In the genomic region with DNA sequence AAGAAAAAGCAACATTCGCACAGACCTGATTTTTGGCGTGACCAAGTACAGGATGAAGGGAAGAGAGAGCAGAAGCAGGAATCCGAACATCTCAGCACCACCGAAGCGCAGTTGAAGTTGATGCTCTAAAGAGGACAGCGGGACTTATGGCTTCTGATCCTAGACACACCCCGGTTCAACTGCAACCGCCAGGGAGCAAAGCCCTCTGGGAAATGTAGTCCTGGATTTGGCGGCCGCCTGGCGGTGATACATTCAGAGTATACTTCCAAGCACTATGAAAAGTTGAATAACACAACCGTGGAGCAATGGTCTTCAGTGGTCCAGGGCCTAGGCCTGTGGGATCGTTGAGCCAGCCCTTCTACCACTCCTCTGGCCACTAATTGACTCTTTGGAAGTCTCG, we compare ENCODE assay signal across 8 mouse cellular contexts. TPM values are rescaled to one million over a fixed set of nuclear protein-coding genes. Genes with fewer than 3 reads are reported as not detected.
DNase-seq lines count a peak whose midpoint lies in the region; ATAC-seq lines count a peak whose summit lies in the region.

No protein-coding gene starts in this region.

- DNase-seq in R1 (ENCODE audit: low read depth, low spot score): peak; percentile 91
- peak; percentile 69 for DNase-seq in cerebellum, adult 9-11 months
- DNase-seq in frontal cortex, adult 2 months (ENCODE audit: extremely low spot score in 1 of 2, low spot score in 1 of 2): peak; percentile 48 to 85
- DNase-seq in hindbrain, embryonic 11.5 days (ENCODE audit: low spot score): peak; percentile 91
- peak; percentile 56 to 74 for DNase-seq in layer of hippocampus, postnatal 14 days (ENCODE audit: low spot score in 2 of 2)
- DNase-seq in lung, postnatal 36 days: peak; percentile 90
- peak; percentile 90 for DNase-seq in retina, postnatal 1 day
- peak; percentile 86 for DNase-seq in thymus, postnatal 4 days

- H3K9me3 ChIP-seq in hindbrain, embryonic 11.5 days (ENCODE audit: control insufficient read depth, low read length): no peaks in the 10 kb centered on the region

- peak overlapping the region; percentile 62 for H3K4me2 ChIP-seq in hindbrain, embryonic 11.5 days (replicated peaks; ENCODE audit: low read depth, low read length)

- 0 out of 2 replicates have a peak, but pooled peaks cover 4% of the 10 kb centered on the region for H3K4me1 ChIP-seq in hindbrain, embryonic 11.5 days (replicated peaks; ENCODE audit: control insufficient read depth, insufficient read depth, low read length)

- H3K36me3 ChIP-seq in hindbrain, embryonic 11.5 days (ENCODE audit: control insufficient read depth, insufficient read depth, low read length): no peaks in the 10 kb centered on the region

- no peak overlapping the region for H3K27ac ChIP-seq in hindbrain, embryonic 11.5 days (ENCODE audit: low read depth, low read length)

- H3K4me3 ChIP-seq in hindbrain, embryonic 11.5 days (ENCODE audit: low read depth, low read length): peak overlapping the region; percentile 62

- peak; percentile 84 for ATAC-seq in hindbrain, embryonic 11.5 days (ENCODE audit: low FRiP score)

- no peaks in the 10 kb centered on the region for H3K27me3 ChIP-seq in hindbrain, embryonic 11.5 days (ENCODE audit: control insufficient read depth, insufficient read depth, low read length)

- WGBS in hindbrain, embryonic 11.5 days: 6% methylated on average over 14 of the region's 14 CpGs

- H3K9ac ChIP-seq in hindbrain, embryonic 11.5 days (ENCODE audit: low read depth, low read length): peak overlapping the region; percentile 34

RNA-seq across cellular contexts. Expression of a gene that starts 0.4 kb away (rescaled TPM):
- polyA plus RNA-seq in frontal cortex, adult 2 months (2012; rRNA removed): 18.9 and 20.4 TPM in 2 replicates
- 29.6 and 30.0 TPM in 2 replicates for polyA plus RNA-seq in hindbrain, embryonic 11.5 days (2014; fragmentation: Nextera tagmentation; extraction: Ambion mirVana)
- total RNA-seq in layer of hippocampus, postnatal 14 days (2021): 10 to 100 TPM; 23.6 to 23.9 TPM

RNA-seq across cellular contexts. Expression of a gene that starts 17.0 kb away (rescaled TPM):
- 1.7 and 2.2 TPM in 2 replicates for polyA plus RNA-seq in frontal cortex, adult 2 months (2012; rRNA removed)
- 0.88 and 1.5 TPM in 2 replicates for polyA plus RNA-seq in hindbrain, embryonic 11.5 days (2014; fragmentation: Nextera tagmentation; extraction: Ambion mirVana)
- total RNA-seq in layer of hippocampus, postnatal 14 days (2021): 1 to 10 TPM; 1.2 to 2.4 TPM

RNA-seq across cellular contexts. Expression of a gene that starts 19.2 kb away (rescaled TPM):
- polyA plus RNA-seq in frontal cortex, adult 2 months (2012; rRNA removed): 165 and 175 TPM in 2 replicates
- polyA plus RNA-seq in hindbrain, embryonic 11.5 days (2014; fragmentation: Nextera tagmentation; extraction: Ambion mirVana): 119 and 121 TPM in 2 replicates
- 100 to 1,000 TPM; 121 to 134 TPM for total RNA-seq in layer of hippocampus, postnatal 14 days (2021)
